Mouse (Mus musculus) kidney, postnatal 0 days (tissue): ENCODE measurements around the gene Clybl. TPM values are rescaled to one million over a fixed set of nuclear protein-coding genes. Genes with fewer than 3 reads are reported as not detected.

Experiments used
- ATAC-seq: fragments of 200-750 bp; cut with Nextera tagmentation; replicated peaks from 2 replicates; pipeline ENCODE4 v1.8.0; 2017; ENCODE audit warnings: low read depth, moderate number of reproducible peaks, moderate TSS enrichment, moderate library complexity; ENCODE audit not compliant: low FRiP score
- DNase-seq: peaks from one replicate; pipeline ENCODE4 v3.0.0-alpha.2; 2016; ENCODE audit warnings: low spot score
- H3K27ac ChIP-seq: fragments of 300-500 bp; sonication (generic); 2 replicates; pipeline ENCODE4 v1.5.1; 2014; ENCODE audit warnings: mild to moderate bottlenecking
- H3K27me3 ChIP-seq: fragments of 300-500 bp; sonication (generic); 2 replicates; pipeline ENCODE4 v1.6.1; 2014; ENCODE audit warnings: low read length, mixed read lengths; ENCODE audit not compliant: insufficient read depth
- H3K36me3 ChIP-seq: fragments of 300-500 bp; sonication (generic); 2 replicates; pipeline ENCODE4 v1.6.1; 2014; ENCODE audit warnings: low read length, mixed read lengths; ENCODE audit not compliant: insufficient read depth
- H3K4me1 ChIP-seq: fragments of 300-500 bp; sonication (generic); replicated peaks from 2 replicates; pipeline ENCODE4 v1.6.1; 2014; ENCODE audit warnings: antibody characterized with exemption, low read length, mixed read lengths; ENCODE audit not compliant: insufficient read depth
- H3K4me2 ChIP-seq: fragments of 300-500 bp; sonication (generic); 2 replicates; pipeline ENCODE4 v1.6.1; 2014; ENCODE audit warnings: mild to moderate bottlenecking, low read length, moderate library complexity, mixed read lengths
- H3K4me3 ChIP-seq: fragments of 300-500 bp; sonication (generic); replicated peaks from 2 replicates; pipeline ENCODE4 v1.5.1; 2014; ENCODE audit warnings: low read depth, low read length
- H3K9ac ChIP-seq: fragments of 300-500 bp; sonication (generic); 2 replicates; pipeline ENCODE4 v1.6.1; 2014; ENCODE audit warnings: low read depth, low read length
- H3K9me3 ChIP-seq: fragments of 300-500 bp; sonication (generic); replicated peaks from 2 replicates; pipeline ENCODE4 v1.6.1; 2016; ENCODE audit warnings: low read length, inconsistent platforms, mixed read lengths
- CTCF ChIP-seq: IDR thresholded peaks from 2 replicates; pipeline ENCODE4 v1.5.1; 2016; ENCODE audit warnings: antibody characterized with exemption, low read depth, mild to moderate bottlenecking, moderate library complexity
- WGBS: fragments of 180-500 bp; shearing (Covaris S2); extraction: QIAGEN DNeasy Blood & Tissue Kit; methylation state at CpG from one replicate; pipeline ENCODE4 v1.1.7; 2014; 5-methylcytosine and 5-hydroxymethylcytosine counted together
- polyA plus RNA-seq: library from polyadenylated mRNA; unstranded; fragments of >200 nt; fragmentation: Nextera tagmentation; extraction: Ambion mirVana; gene quantifications from 2 replicates; pipeline ENCODE4 v1.2.1, GENCODE M21; 2015

Gene Clybl
- polyA plus RNA-seq, 1 experiment from 2014 or later, result 45.7 TPM

DNA sequence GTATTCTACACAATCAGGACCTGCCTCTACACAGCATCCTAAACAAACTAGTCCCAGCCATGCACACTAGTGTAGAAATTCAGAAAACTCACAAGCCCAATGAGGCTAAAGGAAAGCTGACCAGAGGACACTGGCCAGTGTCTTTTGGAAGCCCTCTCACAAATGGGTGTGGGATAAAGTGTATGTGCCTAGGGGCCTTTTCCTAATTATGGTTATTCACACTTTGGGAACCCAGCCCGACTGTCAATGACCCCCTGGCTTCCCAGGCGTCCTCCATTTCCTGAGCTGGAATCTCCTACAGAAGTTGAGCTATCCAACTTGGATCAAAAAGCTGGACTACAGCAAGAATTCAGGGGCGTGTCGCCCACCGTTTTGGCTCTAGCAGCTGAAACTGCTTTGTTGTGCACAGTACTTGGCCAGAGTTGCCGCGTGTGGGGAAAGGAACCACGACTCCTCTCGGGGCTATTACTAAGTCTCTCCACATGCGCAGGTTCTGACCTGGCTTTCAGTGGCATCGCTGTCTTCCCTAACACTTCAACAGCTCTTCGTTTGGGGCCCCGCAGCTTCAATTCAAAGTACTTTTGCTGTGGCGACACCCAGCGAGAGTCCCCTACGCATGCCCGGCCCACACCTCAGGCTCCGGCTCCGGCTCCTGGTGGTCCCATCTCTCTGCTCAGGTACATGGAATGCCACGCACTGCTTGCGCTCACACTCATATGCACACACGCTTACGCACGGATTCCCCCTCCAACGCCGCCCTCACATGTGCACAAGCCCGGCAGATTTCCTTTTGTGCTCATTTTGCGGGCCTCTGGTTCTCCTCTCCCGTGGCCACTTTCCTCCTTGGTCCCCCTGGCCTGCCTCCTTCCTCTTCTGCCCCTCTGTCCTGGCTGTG, 268.3 kb downstream of the Clybl start:
- Histone ChIP-seq H3K4me2 (peak overlapping the region; percentile 54), H3K9me3 (no peaks in the 10 kb centered on the region), H3K4me3 (peak overlapping the region; percentile 27), H3K36me3 (no peaks in the 10 kb centered on the region), H3K9ac (no peak overlapping the region), H3K4me1 (peaks cover 10% of the 10 kb centered on the region; the same call in 1 of the 2 replicates), H3K27ac (no peak overlapping the region), H3K27me3 (peaks cover 62% of the 10 kb centered on the region)
- no peak for DNase-seq
- 3% methylated on average over 29 of the region's 29 CpGs for WGBS
- no peak for ATAC-seq
- no peak for TF ChIP-seq CTCF

DNA sequence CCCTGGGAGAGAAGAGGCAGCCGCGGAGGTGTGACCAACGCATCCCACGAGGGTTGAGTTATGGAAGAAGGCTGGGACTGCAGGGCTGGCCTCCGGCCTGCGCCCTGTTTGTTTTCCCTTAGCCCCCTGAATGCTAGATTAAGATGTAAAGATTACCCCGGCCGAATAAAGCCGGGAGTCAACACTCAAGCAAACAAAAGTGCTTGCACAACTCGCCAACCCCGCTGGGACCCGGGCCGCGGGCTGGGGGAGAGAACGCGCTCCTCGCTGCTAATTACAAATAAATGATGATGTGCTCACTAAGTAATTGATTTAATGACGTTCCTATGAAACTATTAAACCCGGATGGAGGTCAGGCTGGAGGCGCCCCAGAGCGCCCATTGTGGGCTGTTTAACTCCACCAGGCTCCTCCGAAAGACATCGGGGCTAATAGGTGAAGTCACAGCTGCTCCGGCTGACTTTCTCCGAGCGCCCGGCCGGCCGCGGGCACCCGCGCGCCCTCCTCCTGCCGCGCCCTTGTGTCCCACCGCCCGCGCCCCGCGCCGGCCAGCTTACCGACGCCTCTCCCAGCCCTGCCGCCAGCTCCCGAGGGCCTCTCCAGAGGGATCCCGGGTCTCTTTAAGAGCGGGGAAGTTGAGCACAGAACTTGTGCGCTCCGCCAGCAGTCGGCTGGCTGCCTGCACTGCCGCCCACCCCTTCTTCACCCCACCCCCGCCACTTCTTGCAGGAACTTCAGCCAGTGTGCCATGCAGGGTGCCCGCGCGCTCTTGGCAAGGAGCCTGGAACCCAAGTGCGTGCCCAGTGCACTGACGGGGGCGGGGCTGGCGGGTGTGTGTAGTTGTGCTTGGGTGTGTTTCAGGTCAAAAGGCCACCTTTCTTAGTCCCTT, 269.2 kb downstream of the Clybl start, which contains the start of gene Gm5089:
Gene Gm5089 (minus strand): TSS at position 620 of the 887 bp plus-strand sequence.
- Histone ChIP-seq H3K9me3 (no peaks in the 10 kb centered on the region), H3K4me2 (peak within 1 kb of the TSS; percentile 54), H3K4me1 (peaks cover 10% of the 10 kb centered on the region; the same call in 1 of the 2 replicates), H3K27ac (no peak within 1 kb of the TSS), H3K27me3 (peaks cover 69% of the 10 kb centered on the region), H3K4me3 (peak within 1 kb of the TSS; percentile 27), H3K36me3 (no peaks in the 10 kb centered on the region), H3K9ac (no peak within 1 kb of the TSS)
- TF ChIP-seq CTCF, result no peak
- DNase-seq (no peak), ATAC-seq (peak; percentile 34)
- 1% methylated on average over 59 of the region's 59 CpGs for WGBS

DNA sequence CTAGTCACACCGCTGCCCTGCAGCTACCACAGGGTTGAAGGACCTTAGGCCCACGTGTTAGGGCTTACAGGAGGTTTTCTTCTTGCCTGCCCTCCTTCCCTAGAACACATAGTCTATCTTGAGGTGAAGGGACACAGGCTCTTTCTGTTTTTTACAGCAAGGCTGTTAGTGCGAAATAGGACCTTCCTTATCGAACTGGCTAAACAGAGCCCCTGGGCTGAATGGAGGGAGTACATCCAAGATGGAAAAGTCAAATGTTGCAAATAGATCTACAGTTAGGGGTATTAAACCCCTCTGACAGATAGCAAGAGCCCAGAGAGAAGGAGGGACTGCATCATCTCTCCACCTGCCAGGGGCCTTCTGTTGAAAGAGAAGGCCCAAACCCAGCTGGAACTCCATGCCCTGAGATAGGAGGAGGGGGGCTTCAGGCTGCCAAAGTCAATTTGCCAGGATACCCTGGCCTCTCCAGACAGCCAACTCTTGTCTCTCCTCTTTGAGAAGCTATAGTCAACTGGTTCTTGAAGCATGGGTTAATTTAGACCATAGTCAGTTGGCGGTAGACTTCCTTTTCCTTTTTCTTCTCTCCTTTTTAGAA, 270.1 kb downstream of the Clybl start:
- TF ChIP-seq CTCF, result no peak
- H3K4me3 ChIP-seq, result no peak overlapping the region
- H3K4me2 ChIP-seq, result no peak overlapping the region
- DNase-seq (no peak), ATAC-seq (no peak)
- H3K36me3 ChIP-seq, result no peaks in the 10 kb centered on the region
- no peak overlapping the region for H3K27ac ChIP-seq
- no peaks in the 10 kb centered on the region for H3K9me3 ChIP-seq
- H3K27me3 ChIP-seq, result peaks cover 76% of the 10 kb centered on the region
- WGBS, result 71% methylated on average over 5 of the region's 5 CpGs
- peaks cover 10% of the 10 kb centered on the region; the same call in 1 of the 2 replicates for H3K4me1 ChIP-seq
- H3K9ac ChIP-seq, result no peak overlapping the region

Other genes starting within 250 kb of the Clybl start
- gene Gpr183, start 216.5 kb upstream of the Clybl start, polyA plus RNA-seq, result 1.5 and 1.9 TPM in 2 replicates
- 0.15 TPM in 1 of 2 replicates, not detected in the other for gene Timm8a2, start 147.0 kb upstream of the Clybl start, polyA plus RNA-seq
- 221 and 232 TPM in 2 replicates for gene Tm9sf2, start 74.7 kb upstream of the Clybl start, polyA plus RNA-seq